Mouse (Mus musculus) forebrain, embryonic 13.5 days (tissue): ENCODE data around the gene Anp32a. TPM values are rescaled to one million over a fixed set of nuclear protein-coding genes. Genes with fewer than 3 reads are reported as not detected.

Experiments used
- ATAC-seq: fragments of 200-750 bp; cut with Nextera tagmentation; 2 replicates; pipeline ENCODE4 v1.8.0; 2017
- H3K27ac ChIP-seq: fragments of 300-500 bp; sonication (generic); 2 replicates; pipeline ENCODE4 v1.5.1; 2015; ENCODE audit warnings: inconsistent platforms, mild to moderate bottlenecking, moderate library complexity
- H3K27me3 ChIP-seq: fragments of 300-500 bp; sonication (generic); 2 replicates; pipeline ENCODE4 v1.6.1; 2015; ENCODE audit warnings: mild to moderate bottlenecking, inconsistent platforms
- H3K36me3 ChIP-seq: fragments of 300-500 bp; sonication (generic); 2 replicates; pipeline ENCODE4 v1.6.1; 2015; ENCODE audit warnings: mild to moderate bottlenecking, inconsistent platforms; ENCODE audit not compliant: poor library complexity, severe bottlenecking
- H3K4me1 ChIP-seq: fragments of 300-500 bp; sonication (generic); 2 replicates; pipeline ENCODE4 v1.6.1; 2015; ENCODE audit warnings: inconsistent platforms
- H3K4me2 ChIP-seq: fragments of 300-500 bp; sonication (generic); 2 replicates; pipeline ENCODE4 v1.6.1; 2015; ENCODE audit warnings: inconsistent platforms, mild to moderate bottlenecking, moderate library complexity
- H3K4me3 ChIP-seq: fragments of 300-500 bp; sonication (generic); 2 replicates; pipeline ENCODE4 v1.5.1; 2015; ENCODE audit warnings: mild to moderate bottlenecking, inconsistent platforms
- H3K9ac ChIP-seq: fragments of 300-500 bp; sonication (generic); 2 replicates; pipeline ENCODE4 v1.6.1; 2015; ENCODE audit warnings: mild to moderate bottlenecking, inconsistent platforms
- H3K9me3 ChIP-seq: fragments of 300-500 bp; sonication (generic); replicated peaks from 2 replicates; pipeline ENCODE4 v1.6.1; 2016; ENCODE audit warnings: inconsistent platforms
- WGBS: fragments of 180-500 bp; shearing (Covaris S2); methylation state at CpG from one replicate; pipeline ENCODE4 v1.1.7; 2015; 5-methylcytosine and 5-hydroxymethylcytosine counted together
- polyA plus RNA-seq: library from polyadenylated mRNA; unstranded; fragments of >200 nt; fragmentation: Nextera tagmentation; extraction: Ambion mirVana; gene quantifications from 2 replicates; pipeline ENCODE4 v1.2.1, GENCODE M21; 2015

Gene Anp32a
- polyA plus RNA-seq, 1 experiment from 2014 or later: 254 TPM

- no peaks in the 10 kb centered on the region for H3K9me3 ChIP-seq
- H3K27me3 ChIP-seq: no peaks in the 10 kb centered on the region
- H3K4me1 ChIP-seq: peaks cover 13% of the 10 kb centered on the region
- H3K9ac ChIP-seq: no peak overlapping the region
- H3K27ac ChIP-seq: no peak overlapping the region
- H3K4me2 ChIP-seq: no peak overlapping the region
- H3K4me3 ChIP-seq: no peak overlapping the region
- WGBS: 75% methylated on average over 5 of the region's 5 CpGs
- peaks cover 88% of the 10 kb centered on the region for H3K36me3 ChIP-seq
- ATAC-seq: no peak
These were observed 84.2 kb downstream of the Anp32a start for GRCm38 (mm10) chr9:62425265-62425664.

GRCm38 (mm10) chr9:62426021-62426420 is 84.9 kb downstream of the Anp32a start:
- Histone ChIP-seq H3K9me3 (no peaks in the 10 kb centered on the region), H3K27ac (no peak overlapping the region), H3K27me3 (no peaks in the 10 kb centered on the region), H3K4me2 (no peak overlapping the region), H3K4me1 (peaks cover 5% of the 10 kb centered on the region), H3K36me3 (peaks cover 89% of the 10 kb centered on the region), H3K4me3 (no peak overlapping the region), H3K9ac (no peak overlapping the region)
- ATAC-seq: no peak
- WGBS: 94% methylated on average over 19 of the region's 19 CpGs

GRCm38 (mm10) chr9:62426531-62426930 is 85.4 kb downstream of the Anp32a start:
- no peak overlapping the region for H3K4me2 ChIP-seq
- no peaks in the 10 kb centered on the region for H3K27me3 ChIP-seq
- H3K9ac ChIP-seq: no peak overlapping the region
- no peaks in the 10 kb centered on the region for H3K9me3 ChIP-seq
- no peak overlapping the region for H3K27ac ChIP-seq
- H3K4me3 ChIP-seq: no peak overlapping the region
- peaks cover 93% of the 10 kb centered on the region for H3K36me3 ChIP-seq
- H3K4me1 ChIP-seq: peaks cover under 1% of the 10 kb centered on the region
- ATAC-seq: no peak
- 90% methylated on average over 6 of the region's 6 CpGs for WGBS

GRCm38 (mm10) chr9:62427010-62427409 is 85.9 kb downstream of the Anp32a start:
- WGBS: 85% methylated on average over 8 of the region's 8 CpGs
- Histone ChIP-seq H3K27me3 (no peaks in the 10 kb centered on the region), H3K27ac (no peak overlapping the region), H3K9ac (no peak overlapping the region), H3K4me2 (no peak overlapping the region), H3K9me3 (no peaks in the 10 kb centered on the region), H3K36me3 (peaks cover 93% of the 10 kb centered on the region), H3K4me3 (no peak overlapping the region), H3K4me1 (no peaks in the 10 kb centered on the region)
- no peak for ATAC-seq

Other genes with a start within 250 kb of the Anp32a start
- 12.5 and 14.9 TPM in 2 replicates for gene Glce, start 218.6 kb upstream of the Anp32a start, polyA plus RNA-seq
- gene Spesp1, start 59.1 kb upstream of the Anp32a start, polyA plus RNA-seq: not detected in 2 replicates
- 35.5 and 37.0 TPM in 2 replicates for gene Coro2b, start 195.8 kb downstream of the Anp32a start, polyA plus RNA-seq